ENCODE assay signal across 21 mouse cellular contexts in the genomic region with DNA sequence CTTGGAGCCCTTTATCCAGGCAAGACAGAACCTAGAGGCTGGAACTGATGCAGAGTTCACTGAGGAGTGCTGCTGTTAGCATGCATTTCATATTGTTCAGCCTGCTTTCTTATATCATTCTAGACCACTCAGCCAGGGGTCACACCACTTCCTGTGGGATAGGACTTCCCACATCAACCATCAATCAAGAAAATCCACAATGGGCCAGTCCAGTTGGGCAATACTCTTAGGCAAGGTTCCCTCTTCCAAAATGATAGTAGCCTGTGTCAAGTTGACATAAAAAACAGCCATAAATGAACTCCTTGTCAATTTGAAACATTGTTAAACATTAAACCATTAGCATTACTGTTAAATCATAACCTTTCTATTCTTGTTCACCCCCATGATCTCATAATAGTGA. TPM values are rescaled to one million over a fixed set of nuclear protein-coding genes. Genes with fewer than 3 reads are reported as not detected.
DNase-seq lines count a peak whose midpoint lies in the region; ATAC-seq lines count a peak whose summit lies in the region.
"Had no signal": no experiment of that assay in that cellular context is flagged by ENCODE, and none has a peak within 500 bp of the region (broad histone marks: within the 10 kb centered on the region; RNA-seq: fewer than 3 reads in every experiment).

No protein-coding gene starts in this region.

- peak; percentile 96 for ATAC-seq in granulocyte monocyte progenitor cell, adult 5-6 weeks (replicated peaks; ENCODE audit: poor library complexity, severe bottlenecking)
- ATAC-seq in megakaryocyte, adult 5-6 weeks (ENCODE audit: poor library complexity, severe bottlenecking): peak; percentile 40
- ATAC-seq: activated CD4-positive, CD25-positive, alpha-beta regulatory T cell, adult 4 months; forebrain, embryonic 16.5 days; liver, embryonic 12.5 days; midbrain, embryonic 15.5 days had no signal

- peak; percentile 38 for DNase-seq in kidney, postnatal 10 days
- DNase-seq in kidney, adult 8-10 months: no peak
- peak; percentile 9 for DNase-seq in NIH3T3 (ENCODE audit: low read depth)
- DNase-seq in adrenal gland, adult 18-20 months (ENCODE audit: low spot score in 2 of 2): no peak
- DNase-seq in right cerebral cortex, postnatal 14 days: no peak
- DNase-seq: adrenal gland, postnatal 25 days; cerebellum, adult 9-11 months; gastrocnemius, postnatal 14 days; heart, postnatal 4 days; kidney, adult 11 months; layer of hippocampus, postnatal 36 days; lung, adult 18-20 months; lung, postnatal 14 days; retina, postnatal 1 day; thymus, postnatal 14 days had no signal

RNA-seq across cellular contexts. Expression of a gene that starts 34.6 kb away (rescaled TPM):
- total RNA-seq in granulocyte monocyte progenitor cell, adult 5-6 weeks (2014; fragmentation: Nextera tagmentation): 18.9 and 26.8 TPM in 2 replicates
- 36.9 and 38.8 TPM in 2 replicates for total RNA-seq in granulocyte monocyte progenitor cell, adult 5-6 weeks (2017)
- total RNA-seq in megakaryocyte, adult 5-6 weeks (2015): 76.9 and 78.5 TPM in 2 replicates
- total RNA-seq in megakaryocyte, adult 5-6 weeks (2017): 125 and 137 TPM in 2 replicates
- 10 to 100 TPM; 11.2 to 12.9 TPM for total RNA-seq in adrenal gland, adult 18-20 months (2021)

Comparison
In these comparisons a context has a peak if more than half of its experiments do, and no peak if none do; other contexts are left out.
1. DNase-seq: peak in kidney, postnatal 10 days (single experiment) and NIH3T3 (single experiment); none in kidney, adult 8-10 months (0 of 2), adrenal gland, adult 18-20 months (0 of 2) and right cerebral cortex, postnatal 14 days (single experiment).